Mouse (Mus musculus): ENCODE measurements around the gene Gnpnat1. TPM values are rescaled to one million over a fixed set of nuclear protein-coding genes. Genes with fewer than 3 reads are reported as not detected.

The Gnpnat1 gene
- polyA plus RNA-seq, 1 experiment from 2014 or later: 30.9 TPM

DNA sequence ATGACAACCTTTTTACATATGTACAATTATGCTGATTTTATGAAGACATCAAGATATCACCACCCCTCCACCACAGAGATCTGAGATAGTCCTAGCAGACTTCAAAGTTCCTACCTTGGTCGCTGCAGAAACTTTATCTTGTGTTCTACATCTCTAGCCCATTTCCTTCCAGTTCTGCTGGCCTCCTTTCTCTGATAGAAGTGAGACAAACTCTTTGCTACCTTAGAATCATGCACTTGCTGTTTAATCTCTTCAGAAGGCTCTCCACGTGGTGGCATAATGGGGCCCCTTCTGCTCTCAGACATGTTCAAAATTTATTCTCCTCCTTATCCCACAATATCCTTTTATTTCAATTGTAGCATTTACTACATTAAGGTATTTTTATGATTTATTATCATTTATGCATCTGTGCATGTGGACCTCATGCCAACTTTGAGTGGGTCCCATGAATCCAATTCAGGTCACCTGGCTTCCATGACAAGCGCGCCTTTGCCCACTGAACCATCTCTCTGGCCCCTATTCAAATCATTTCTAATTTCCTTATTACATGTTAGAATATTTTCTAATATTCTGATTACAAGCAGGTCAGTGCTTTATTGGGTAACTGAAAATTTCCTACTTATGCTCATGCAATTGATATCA lies 76.5 kb downstream of the Gnpnat1 start:
- H3K27me3 ChIP-seq (replicated peaks): no peaks in the 10 kb centered on the region
- 91% methylated on average over 4 of the region's 4 CpGs for WGBS
- no peak overlapping the region for H3K9ac ChIP-seq
- peaks cover 6% of the 10 kb centered on the region for H3K4me1 ChIP-seq
- H3K9me3 ChIP-seq: no peaks in the 10 kb centered on the region
- H3K4me2 ChIP-seq (replicated peaks): no peak overlapping the region
- peaks cover 16% of the 10 kb centered on the region for H3K36me3 ChIP-seq
- H3K4me3 ChIP-seq: no peak overlapping the region
- H3K27ac ChIP-seq: no peak overlapping the region
- no peak for ATAC-seq (ENCODE audit: low FRiP score, low read depth)

Small RNA genes lying within 50 kb of the gene (microRNA-seq; reads per million reads assigned to microRNA genes)
- gene Gm25353: not detected

Other genes with a start within 250 kb of the Gnpnat1 start
- 10.2 and 12.6 TPM in 2 replicates for gene Gpr137c, start 185.2 kb downstream of the Gnpnat1 start, polyA plus RNA-seq (2016; fragmentation: Nextera tagmentation; extraction: Ambion mirVana)
- gene Txndc16, start 184.6 kb downstream of the Gnpnat1 start, polyA plus RNA-seq (2016; fragmentation: Nextera tagmentation; extraction: Ambion mirVana): 25.0 and 26.8 TPM in 2 replicates
- gene Ero1l, start 86.1 kb downstream of the Gnpnat1 start, polyA plus RNA-seq (2016; fragmentation: Nextera tagmentation; extraction: Ambion mirVana): 29.5 and 32.0 TPM in 2 replicates
- 202 and 219 TPM in 2 replicates for gene Psmc6, start 75.1 kb downstream of the Gnpnat1 start, polyA plus RNA-seq (2016; fragmentation: Nextera tagmentation; extraction: Ambion mirVana)
- gene Styx, start 53.8 kb downstream of the Gnpnat1 start, polyA plus RNA-seq (2016; fragmentation: Nextera tagmentation; extraction: Ambion mirVana): 47.1 and 52.0 TPM in 2 replicates
- gene Fermt2, start 125.2 kb upstream of the Gnpnat1 start, polyA plus RNA-seq (2016; fragmentation: Nextera tagmentation; extraction: Ambion mirVana): 78.1 and 85.4 TPM in 2 replicates